Mouse (Mus musculus): Measurements from ENCODE around the gene Obscn.

Obscn gene

GRCm38 (mm10) chr11:58982471-58983097, 153.6 kb downstream of the Obscn start:
- peak in 1 of 2 experiments; percentile 31 for DNase-seq

GRCm38 (mm10) chr11:58981541-58982447, 154.4 kb downstream of the Obscn start:
- DNase-seq, result peak; percentile 71 to 83

GRCm38 (mm10) chr11:58980381-58980990, 155.7 kb downstream of the Obscn start:
- DNase-seq, result peak in 1 of 2 experiments; percentile 20

GRCm38 (mm10) chr11:58979661-58980060, 156.5 kb downstream of the Obscn start:
- DNase-seq, result peak; percentile 51 to 56

GRCm38 (mm10) chr11:58979183-58979582, 157.0 kb downstream of the Obscn start:
- no peak for DNase-seq

- no peak for DNase-seq
Measured at GRCm38 (mm10) chr11:58978706-58979030, 157.5 kb downstream of the Obscn start.

- DNase-seq, result peak; percentile 63 to 68
Measured at GRCm38 (mm10) chr11:58978027-58978705, 158.0 kb downstream of the Obscn start, which contains the start of gene Trim11. TSS of gene Trim11 (plus strand) at chr11:58978093.

GRCm38 (mm10) chr11:58977607-58978026, 158.6 kb downstream of the Obscn start:
- DNase-seq, result no peak

- DNase-seq, result no peak
Measured at GRCm38 (mm10) chr11:58977150-58977549, 159.1 kb downstream of the Obscn start.

GRCm38 (mm10) chr11:58974414-58974813, 161.8 kb downstream of the Obscn start:
- DNase-seq, result no peak

- no peak for DNase-seq
Measured at GRCm38 (mm10) chr11:58971796-58972195, 164.4 kb downstream of the Obscn start.

- DNase-seq, result no peak
Measured at GRCm38 (mm10) chr11:58970831-58971530, 165.2 kb downstream of the Obscn start.

GRCm38 (mm10) chr11:58969659-58970058, 166.5 kb downstream of the Obscn start:
- DNase-seq, result peak; percentile 55 to 76

- DNase-seq, result no peak
Measured at GRCm38 (mm10) chr11:58969027-58969426, 167.2 kb downstream of the Obscn start.

- DNase-seq, result no peak
Measured at GRCm38 (mm10) chr11:58968551-58968950, 167.7 kb downstream of the Obscn start.

GRCm38 (mm10) chr11:58967346-58967745, 168.9 kb downstream of the Obscn start:
- no peak for DNase-seq

- no peak for DNase-seq
Measured at GRCm38 (mm10) chr11:58965001-58965760, 171.0 kb downstream of the Obscn start.

GRCm38 (mm10) chr11:58964216-58964615, 172.0 kb downstream of the Obscn start:
- no peak for DNase-seq

- peak; percentile 53 to 59 for DNase-seq
Measured at GRCm38 (mm10) chr11:58963543-58963942, 172.7 kb downstream of the Obscn start.

GRCm38 (mm10) chr11:58961364-58962177, 174.6 kb downstream of the Obscn start:
- no peak for DNase-seq
